ENCODE assay signal across 14 mouse cellular contexts in genomic region chr8:10971509-10971908, GRCm38 (mm10). TPM values are rescaled to one million over a fixed set of nuclear protein-coding genes. Genes with fewer than 3 reads are reported as not detected.
DNase-seq lines count a peak whose midpoint lies in the region; ATAC-seq and TF ChIP-seq lines count a peak whose summit lies in the region.
"Had no signal": no experiment of that assay in that cellular context is flagged by ENCODE, and none has a peak within 500 bp of the region (broad histone marks: within the 10 kb centered on the region; RNA-seq: fewer than 3 reads in every experiment).

No protein-coding gene starts in this region.

- peak overlapping the region; percentile 83 for H3K27ac ChIP-seq in hindbrain, embryonic 10.5 days
- H3K27ac ChIP-seq in hindbrain, embryonic 11.5 days (ENCODE audit: low read depth, low read length): no peak overlapping the region
- no peak overlapping the region for H3K27ac ChIP-seq in layer of hippocampus, adult 2 months
- H3K27ac ChIP-seq: intestine, embryonic 15.5 days had no signal

- no peak overlapping the region for H3K4me2 ChIP-seq in hindbrain, embryonic 11.5 days (replicated peaks; ENCODE audit: low read depth, low read length)
- H3K4me2 ChIP-seq: intestine, embryonic 15.5 days; limb, embryonic 13.5 days; lung, embryonic 14.5 days had no signal

- H3K27me3 ChIP-seq in hindbrain, embryonic 10.5 days (ENCODE audit: insufficient read depth, poor library complexity, severe bottlenecking): peaks cover 8% of the 10 kb centered on the region
- 0 out of 2 replicates have a peak, but pooled peaks cover 3% of the 10 kb centered on the region for H3K27me3 ChIP-seq in hindbrain, embryonic 11.5 days (ENCODE audit: control insufficient read depth, insufficient read depth, low read length)
- H3K27me3 ChIP-seq: intestine, embryonic 15.5 days; limb, embryonic 13.5 days had no signal

- intact Hi-C loops in gastrocnemius, postnatal 14 days (cut with DNase I; ENCODE audit: low total_unique reads): no loop called here

- no peak overlapping the region for H3K4me3 ChIP-seq in hindbrain, embryonic 10.5 days
- H3K4me3 ChIP-seq in hindbrain, embryonic 11.5 days (ENCODE audit: low read depth, low read length): no peak overlapping the region
- H3K4me3 ChIP-seq in layer of hippocampus, adult 2 months: no peak overlapping the region
- H3K4me3 ChIP-seq: erythroblast, embryonic 14.5 days; intestine, embryonic 15.5 days; limb, embryonic 13.5 days had no signal

- no peak overlapping the region for H3K9ac ChIP-seq in hindbrain, embryonic 11.5 days (ENCODE audit: low read depth, low read length)
- H3K9ac ChIP-seq: intestine, embryonic 15.5 days; limb, embryonic 13.5 days; lung, embryonic 14.5 days had no signal

- DNase-seq in hindbrain, embryonic 10.5 days (ENCODE audit: low spot score): no peak
- DNase-seq in hindbrain, embryonic 11.5 days (ENCODE audit: low spot score): no peak
- peak; percentile 50 for DNase-seq in thymus, postnatal 0 days (ENCODE audit: low spot score)
- no peak for DNase-seq in thymus, postnatal 10 days (ENCODE audit: low spot score in 2 of 2)
- DNase-seq in layer of hippocampus, adult 2 months (ENCODE audit: low spot score in 2 of 2): no peak
- DNase-seq in gastrocnemius, postnatal 14 days: no peak
- no peak for DNase-seq in cerebellum, adult 9-11 months
- DNase-seq: heart, adult 11 months; heart, postnatal 14 days; lung, embryonic 14.5 days had no signal

- TF ChIP-seq CTCF in layer of hippocampus, adult 2 months (conservative IDR thresholded peaks at IDR 0.05): no peak

- ATAC-seq in hindbrain, embryonic 11.5 days (ENCODE audit: low FRiP score): no peak
- ATAC-seq in megakaryocyte progenitor cell, adult 5-6 weeks (replicated peaks; ENCODE audit: poor library complexity): peak; percentile 84
- ATAC-seq: intestine, embryonic 15.5 days had no signal

- H3K4me1 ChIP-seq in hindbrain, embryonic 10.5 days (replicated peaks): peaks cover 81% of the 10 kb centered on the region
- H3K4me1 ChIP-seq in hindbrain, embryonic 11.5 days (replicated peaks; ENCODE audit: control insufficient read depth, insufficient read depth, low read length): peaks cover 14% of the 10 kb centered on the region

- H3K9me3 ChIP-seq in hindbrain, embryonic 10.5 days: no peaks in the 10 kb centered on the region
- no peaks in the 10 kb centered on the region for H3K9me3 ChIP-seq in hindbrain, embryonic 11.5 days (ENCODE audit: control insufficient read depth, low read length)
- H3K9me3 ChIP-seq: intestine, embryonic 15.5 days; limb, embryonic 13.5 days had no signal

- WGBS in hindbrain, embryonic 10.5 days: 80% methylated on average over 5 of the region's 5 CpGs
- 84% methylated on average over 5 of the region's 5 CpGs for WGBS in hindbrain, embryonic 11.5 days

- H3K36me3 ChIP-seq in hindbrain, embryonic 10.5 days: no peaks in the 10 kb centered on the region
- no peaks in the 10 kb centered on the region for H3K36me3 ChIP-seq in hindbrain, embryonic 11.5 days (ENCODE audit: control insufficient read depth, insufficient read depth, low read length)
- H3K36me3 ChIP-seq: intestine, embryonic 15.5 days; limb, embryonic 13.5 days had no signal

RNA-seq across cellular contexts. Expression of gene Irs2, which starts 36.7 kb away (rescaled TPM):
- 4.9 and 6.0 TPM in 2 replicates for polyA plus RNA-seq in hindbrain, embryonic 10.5 days (2016; fragmentation: Nextera tagmentation; extraction: Ambion mirVana)
- 5.6 and 6.1 TPM in 2 replicates for polyA plus RNA-seq in hindbrain, embryonic 11.5 days (2014; fragmentation: Nextera tagmentation; extraction: Ambion mirVana)
- 4.5 TPM in 2 replicates for polyA plus RNA-seq in thymus, postnatal 0 days (2015; fragmentation: Nextera tagmentation; extraction: Ambion mirVana)
- total RNA-seq in megakaryocyte progenitor cell, adult 5-6 weeks (2015): 4.6 and 6.0 TPM in 2 replicates
- total RNA-seq in megakaryocyte progenitor cell, adult 5-6 weeks (2017): 2.7 and 4.9 TPM in 2 replicates
- total RNA-seq in layer of hippocampus, adult 2 months (2021): 10 to 100 TPM; 74.3 to 74.9 TPM
- 10 to 100 TPM in 1 of 2 experiments, 1 to 10 TPM in 1; 7.9 to 12.3 TPM for total RNA-seq in gastrocnemius, postnatal 14 days (2021)

Comparison
In these comparisons a context has a peak if more than half of its experiments do, and no peak if none do; other contexts are left out.
1. RNA of gene Irs2, which starts 36.7 kb away (total RNA-seq): 74.3 to 74.9 TPM in layer of hippocampus, adult 2 months; 7.9 to 12.3 TPM in gastrocnemius, postnatal 14 days and 2.7 to 6.0 TPM in megakaryocyte progenitor cell, adult 5-6 weeks; every median in the first group is over 4 times any median in the second.